In genomic region chr12:114513143-114513542, GRCm38 (mm10) we compare ENCODE assay signal across 26 mouse cellular contexts.
DNase-seq lines count a peak whose midpoint lies in the region; ATAC-seq lines count a peak whose summit lies in the region.
"Had no signal": no experiment of that assay in that cellular context is flagged by ENCODE, and none has a peak within 500 bp of the region (broad histone marks: within the 10 kb centered on the region; RNA-seq: fewer than 3 reads in every experiment).

No protein-coding gene starts in this region.

- no peak overlapping the region for H3K4me2 ChIP-seq in forebrain, embryonic 16.5 days (ENCODE audit: low read length)
- H3K4me2 ChIP-seq in liver, embryonic 12.5 days: no peak overlapping the region
- H3K4me2 ChIP-seq: embryonic facial prominence, embryonic 13.5 days; embryonic facial prominence, embryonic 15.5 days; forebrain, embryonic 12.5 days had no signal

- H3K4me3 ChIP-seq in forebrain, embryonic 16.5 days (replicated peaks; ENCODE audit: low read length): no peak overlapping the region
- no peak overlapping the region for H3K4me3 ChIP-seq in liver, embryonic 12.5 days
- H3K4me3 ChIP-seq: embryonic facial prominence, embryonic 13.5 days; embryonic facial prominence, embryonic 15.5 days; erythroblast, embryonic 14.5 days; forebrain, embryonic 10.5 days; forebrain, embryonic 12.5 days had no signal

- no peaks in the 10 kb centered on the region for H3K27me3 ChIP-seq in forebrain, embryonic 16.5 days (replicated peaks; ENCODE audit: control insufficient read depth, insufficient read depth, low read length)
- no peaks in the 10 kb centered on the region for H3K27me3 ChIP-seq in liver, embryonic 12.5 days (replicated peaks)
- H3K27me3 ChIP-seq: embryonic facial prominence, embryonic 13.5 days; embryonic facial prominence, embryonic 15.5 days; forebrain, embryonic 12.5 days; Patski had no signal

- H3K9me3 ChIP-seq in forebrain, embryonic 16.5 days (ENCODE audit: control insufficient read depth, low read length): peaks cover 5% of the 10 kb centered on the region
- H3K9me3 ChIP-seq in liver, embryonic 12.5 days (replicated peaks): peaks cover 7% of the 10 kb centered on the region; the same call in 1 of the 2 replicates
- H3K9me3 ChIP-seq: embryonic facial prominence, embryonic 15.5 days had no signal

- no peak overlapping the region for H3K27ac ChIP-seq in forebrain, embryonic 16.5 days (ENCODE audit: low read length)
- no peak overlapping the region for H3K27ac ChIP-seq in liver, embryonic 12.5 days
- H3K27ac ChIP-seq: embryonic facial prominence, embryonic 13.5 days; embryonic facial prominence, embryonic 15.5 days; forebrain, embryonic 10.5 days; forebrain, embryonic 12.5 days had no signal

- intact Hi-C loops in left cerebral cortex, postnatal 36 days (cut with DNase I): no loop called here

- peak; percentile 100 for DNase-seq in 416B (ENCODE audit: low read depth)
- DNase-seq in left cerebral cortex, postnatal 36 days (ENCODE audit: low spot score in 2 of 2): no peak
- no peak for DNase-seq in Muller cell, postnatal 12 days (ENCODE audit: inconsistent ontology term)
- DNase-seq: adrenal gland, adult 8-10 months; adrenal gland, postnatal 14 days; adrenal gland, postnatal 36 days; cerebellum, adult 11-12 months; cerebellum, adult 2 months; cerebellum, adult 9-10 months; cerebellum, postnatal 10 days; cerebellum, postnatal 25 days; embryo, embryonic 11 days; forebrain, postnatal 0 days had no signal

- H3K9ac ChIP-seq in forebrain, embryonic 16.5 days (replicated peaks; ENCODE audit: low read depth, low read length): no peak overlapping the region
- H3K9ac ChIP-seq in liver, embryonic 12.5 days: no peak overlapping the region
- H3K9ac ChIP-seq: embryonic facial prominence, embryonic 13.5 days; embryonic facial prominence, embryonic 15.5 days; forebrain, embryonic 12.5 days; forebrain, postnatal 0 days had no signal

- H3K36me3 ChIP-seq in forebrain, embryonic 16.5 days (ENCODE audit: control insufficient read depth, insufficient read depth): no peaks in the 10 kb centered on the region
- H3K36me3 ChIP-seq in liver, embryonic 12.5 days: no peaks in the 10 kb centered on the region
- H3K36me3 ChIP-seq: embryonic facial prominence, embryonic 13.5 days; embryonic facial prominence, embryonic 15.5 days; forebrain, embryonic 10.5 days; forebrain, embryonic 12.5 days had no signal

- H3K4me1 ChIP-seq in forebrain, embryonic 16.5 days (replicated peaks; ENCODE audit: control insufficient read depth, insufficient read depth, low read length): no peaks in the 10 kb centered on the region
- no peaks in the 10 kb centered on the region for H3K4me1 ChIP-seq in liver, embryonic 12.5 days
- H3K4me1 ChIP-seq: embryonic facial prominence, embryonic 13.5 days; embryonic facial prominence, embryonic 15.5 days; forebrain, embryonic 10.5 days; forebrain, embryonic 12.5 days had no signal

- peak; percentile 97 for ATAC-seq in granulocyte monocyte progenitor cell, adult 5-6 weeks (replicated peaks; ENCODE audit: poor library complexity, severe bottlenecking)
- peak; percentile 59 for ATAC-seq in megakaryocyte, adult 5-6 weeks (ENCODE audit: poor library complexity, severe bottlenecking)
- peak; percentile 98 for ATAC-seq in megakaryocyte progenitor cell, adult 5-6 weeks (replicated peaks; ENCODE audit: poor library complexity)
- no peak for ATAC-seq in forebrain, embryonic 16.5 days
- no peak for ATAC-seq in liver, embryonic 12.5 days
- ATAC-seq: activated CD4-positive, CD25-positive, alpha-beta regulatory T cell, adult 4 months; forebrain, embryonic 14.5 days; forebrain, postnatal 0 days; Patski had no signal

- WGBS in forebrain, embryonic 16.5 days: 73% methylated on average over 2 of the region's 2 CpGs
- WGBS in liver, embryonic 12.5 days (ENCODE audit: insufficient replicate concordance): 73% methylated on average over 2 of the region's 2 CpGs

Comparison
In these comparisons a context has a peak if more than half of its experiments do, and no peak if none do; other contexts are left out.
1. ATAC-seq: peak in granulocyte monocyte progenitor cell, adult 5-6 weeks (single experiment), megakaryocyte, adult 5-6 weeks (single experiment) and megakaryocyte progenitor cell, adult 5-6 weeks (single experiment); none in forebrain, embryonic 16.5 days (single experiment) and liver, embryonic 12.5 days (single experiment).